Mouse (Mus musculus): ENCODE results near the gene Zfp639. TPM values are rescaled to one million over a fixed set of nuclear protein-coding genes. Genes with fewer than 3 reads are reported as not detected.
A peak's percentile ranks its signal among the peaks of the same experiment; 100 is the strongest.

Gene Zfp639
- 29.8 and 31.8 TPM in 2 replicates for polyA plus RNA-seq (2016; fragmentation: Nextera tagmentation; extraction: Ambion mirVana)

- ATAC-seq = peak; percentile 58
- Histone ChIP-seq H3K9ac (peak within 1 kb of the TSS; percentile 96), H3K4me1 (peaks cover 57% of the 10 kb centered on the region), H3K9me3 (replicated peaks) (no peaks in the 10 kb centered on the region), H3K36me3 (peaks cover 10% of the 10 kb centered on the region), H3K27me3 (replicated peaks) (no peaks in the 10 kb centered on the region), H3K4me2 (peak within 1 kb of the TSS; percentile 95), H3K27ac (peak within 1 kb of the TSS; percentile 94), H3K4me3 (peak within 1 kb of the TSS; percentile 86)
- 11% methylated on average over 24 of the region's 24 CpGs for WGBS (ENCODE audit: insufficient replicate concordance)
These were observed at the start of gene Zfp639 for GRCm38 (mm10) chr3:32509496-32510374. Gene Zfp639 (plus strand): TSS chr3:32510259.

- Histone ChIP-seq H3K4me1 (no peaks in the 10 kb centered on the region), H3K27ac (no peak overlapping the region), H3K9me3 (replicated peaks) (no peaks in the 10 kb centered on the region), H3K9ac (no peak overlapping the region), H3K27me3 (replicated peaks) (no peaks in the 10 kb centered on the region), H3K36me3 (peaks cover 22% of the 10 kb centered on the region), H3K4me2 (no peak overlapping the region), H3K4me3 (no peak overlapping the region)
- ATAC-seq = no peak
- WGBS (ENCODE audit: insufficient replicate concordance) = 80% methylated on average over 4 of the region's 4 CpGs
These were observed 42.7 kb upstream of the Zfp639 start for GRCm38 (mm10) chr3:32467321-32467720.

GRCm38 (mm10) chr3:32468411-32468810 lies 41.6 kb upstream of the Zfp639 start:
- H3K4me3 ChIP-seq = no peak overlapping the region
- no peak overlapping the region for H3K9ac ChIP-seq
- no peak overlapping the region for H3K27ac ChIP-seq
- WGBS (ENCODE audit: insufficient replicate concordance) = 59% methylated on average over 4 of the region's 4 CpGs
- H3K9me3 ChIP-seq (replicated peaks) = no peaks in the 10 kb centered on the region
- ATAC-seq = no peak
- no peaks in the 10 kb centered on the region for H3K27me3 ChIP-seq (replicated peaks)
- H3K36me3 ChIP-seq = peaks cover 11% of the 10 kb centered on the region
- no peak overlapping the region for H3K4me2 ChIP-seq
- no peaks in the 10 kb centered on the region for H3K4me1 ChIP-seq

GRCm38 (mm10) chr3:32470449-32470848 lies 39.6 kb upstream of the Zfp639 start:
- no peak for ATAC-seq
- Histone ChIP-seq H3K9ac (no peak overlapping the region), H3K4me1 (no peaks in the 10 kb centered on the region), H3K4me3 (no peak overlapping the region), H3K27me3 (replicated peaks) (no peaks in the 10 kb centered on the region; the same call in 1 of the 2 replicates), H3K27ac (no peak overlapping the region), H3K4me2 (no peak overlapping the region), H3K9me3 (replicated peaks) (no peaks in the 10 kb centered on the region), H3K36me3 (0 out of 2 replicates have a peak, but pooled peaks cover 7% of the 10 kb centered on the region)
- WGBS (ENCODE audit: insufficient replicate concordance) = 71% methylated on average over 7 of the region's 7 CpGs

GRCm38 (mm10) chr3:32471098-32471497 lies 39.0 kb upstream of the Zfp639 start:
- Histone ChIP-seq H3K9ac (no peak overlapping the region), H3K4me1 (no peaks in the 10 kb centered on the region), H3K27me3 (replicated peaks) (no peaks in the 10 kb centered on the region; the same call in 1 of the 2 replicates), H3K9me3 (replicated peaks) (no peaks in the 10 kb centered on the region), H3K4me2 (no peak overlapping the region), H3K36me3 (0 out of 2 replicates have a peak, but pooled peaks cover 7% of the 10 kb centered on the region), H3K4me3 (no peak overlapping the region), H3K27ac (no peak overlapping the region)
- ATAC-seq = no peak
- WGBS (ENCODE audit: insufficient replicate concordance) = 72% methylated on average over 6 of the region's 6 CpGs

- Histone ChIP-seq H3K36me3 (no peaks in the 10 kb centered on the region), H3K4me3 (no peak overlapping the region), H3K27me3 (replicated peaks) (no peaks in the 10 kb centered on the region; the same call in 1 of the 2 replicates), H3K27ac (no peak overlapping the region), H3K9me3 (replicated peaks) (no peaks in the 10 kb centered on the region), H3K4me1 (no peaks in the 10 kb centered on the region), H3K9ac (no peak overlapping the region), H3K4me2 (no peak overlapping the region)
- WGBS (ENCODE audit: insufficient replicate concordance) = 60% methylated on average over 14 of the region's 14 CpGs
- no peak for ATAC-seq
These were observed 37.7 kb upstream of the Zfp639 start for GRCm38 (mm10) chr3:32472191-32472900.

GRCm38 (mm10) chr3:32473184-32473583 lies 36.9 kb upstream of the Zfp639 start:
- Histone ChIP-seq H3K9me3 (replicated peaks) (no peaks in the 10 kb centered on the region), H3K27ac (no peak overlapping the region), H3K4me2 (no peak overlapping the region), H3K36me3 (no peaks in the 10 kb centered on the region), H3K4me1 (no peaks in the 10 kb centered on the region), H3K4me3 (no peak overlapping the region), H3K27me3 (replicated peaks) (no peaks in the 10 kb centered on the region; the same call in 1 of the 2 replicates), H3K9ac (no peak overlapping the region)
- 76% methylated on average over 10 of the region's 10 CpGs for WGBS (ENCODE audit: insufficient replicate concordance)
- no peak for ATAC-seq

- H3K9me3 ChIP-seq (replicated peaks) = no peaks in the 10 kb centered on the region
- no peak overlapping the region for H3K27ac ChIP-seq
- no peak overlapping the region for H3K9ac ChIP-seq
- no peaks in the 10 kb centered on the region for H3K4me1 ChIP-seq
- H3K4me2 ChIP-seq = no peak overlapping the region
- H3K36me3 ChIP-seq = no peaks in the 10 kb centered on the region
- 68% methylated on average over 7 of the region's 7 CpGs for WGBS (ENCODE audit: insufficient replicate concordance)
- no peaks in the 10 kb centered on the region; the same call in 1 of the 2 replicates for H3K27me3 ChIP-seq (replicated peaks)
- no peak for ATAC-seq
- H3K4me3 ChIP-seq = no peak overlapping the region
These were observed 30.1 kb upstream of the Zfp639 start for GRCm38 (mm10) chr3:32479961-32480360.

- no peaks in the 10 kb centered on the region for H3K36me3 ChIP-seq
- ATAC-seq = no peak
- H3K4me2 ChIP-seq = no peak overlapping the region
- H3K4me1 ChIP-seq = no peaks in the 10 kb centered on the region
- no peak overlapping the region for H3K4me3 ChIP-seq
- 52% methylated on average over 3 of the region's 3 CpGs for WGBS (ENCODE audit: insufficient replicate concordance)
- no peaks in the 10 kb centered on the region for H3K9me3 ChIP-seq (replicated peaks)
- no peak overlapping the region for H3K9ac ChIP-seq
- no peak overlapping the region for H3K27ac ChIP-seq
- H3K27me3 ChIP-seq (replicated peaks) = no peaks in the 10 kb centered on the region
These were observed 27.0 kb upstream of the Zfp639 start for GRCm38 (mm10) chr3:32483035-32483434.

- H3K9me3 ChIP-seq (replicated peaks) = no peaks in the 10 kb centered on the region
- no peaks in the 10 kb centered on the region for H3K4me1 ChIP-seq
- no peaks in the 10 kb centered on the region for H3K36me3 ChIP-seq
- H3K27me3 ChIP-seq (replicated peaks) = no peaks in the 10 kb centered on the region
- no peak overlapping the region for H3K4me2 ChIP-seq
- ATAC-seq = no peak
- WGBS (ENCODE audit: insufficient replicate concordance) = 57% methylated on average over 4 of the region's 4 CpGs
- no peak overlapping the region for H3K4me3 ChIP-seq
- H3K27ac ChIP-seq = no peak overlapping the region
- H3K9ac ChIP-seq = no peak overlapping the region
These were observed 23.5 kb upstream of the Zfp639 start for GRCm38 (mm10) chr3:32486543-32486942.

- no peaks in the 10 kb centered on the region for H3K36me3 ChIP-seq
- no peak overlapping the region for H3K4me3 ChIP-seq
- H3K27me3 ChIP-seq (replicated peaks) = no peaks in the 10 kb centered on the region
- no peak for ATAC-seq
- no peak overlapping the region for H3K9ac ChIP-seq
- no peak overlapping the region for H3K27ac ChIP-seq
- H3K9me3 ChIP-seq (replicated peaks) = no peaks in the 10 kb centered on the region
- no peaks in the 10 kb centered on the region for H3K4me1 ChIP-seq
- no peak overlapping the region for H3K4me2 ChIP-seq
- WGBS (ENCODE audit: insufficient replicate concordance) = 67% methylated on average over 6 of the region's 6 CpGs
These were observed 21.9 kb upstream of the Zfp639 start for GRCm38 (mm10) chr3:32488172-32488571.

Measured in liver, embryonic 12.5 days (tissue).